Mouse (Mus musculus) bone marrow, adult 2 months (tissue): ENCODE results near the gene Mrnip.

Source experiments
- CTCF ChIP-seq: fragments of 200-500 bp; IDR thresholded peaks from 2 replicates; pipeline ENCODE4 v1.5.1; 2011; ENCODE audit warnings: low read length, control low read depth; ENCODE audit not compliant: control insufficient read depth, insufficient read depth
- POLR2A ChIP-seq: fragments of 200-500 bp; IDR thresholded peaks from 2 replicates; pipeline ENCODE4 v1.6.1; 2011; ENCODE audit warnings: low read depth, mild to moderate bottlenecking, control low read depth, low read length, borderline replicate concordance; ENCODE audit not compliant: control insufficient read depth

DNA sequence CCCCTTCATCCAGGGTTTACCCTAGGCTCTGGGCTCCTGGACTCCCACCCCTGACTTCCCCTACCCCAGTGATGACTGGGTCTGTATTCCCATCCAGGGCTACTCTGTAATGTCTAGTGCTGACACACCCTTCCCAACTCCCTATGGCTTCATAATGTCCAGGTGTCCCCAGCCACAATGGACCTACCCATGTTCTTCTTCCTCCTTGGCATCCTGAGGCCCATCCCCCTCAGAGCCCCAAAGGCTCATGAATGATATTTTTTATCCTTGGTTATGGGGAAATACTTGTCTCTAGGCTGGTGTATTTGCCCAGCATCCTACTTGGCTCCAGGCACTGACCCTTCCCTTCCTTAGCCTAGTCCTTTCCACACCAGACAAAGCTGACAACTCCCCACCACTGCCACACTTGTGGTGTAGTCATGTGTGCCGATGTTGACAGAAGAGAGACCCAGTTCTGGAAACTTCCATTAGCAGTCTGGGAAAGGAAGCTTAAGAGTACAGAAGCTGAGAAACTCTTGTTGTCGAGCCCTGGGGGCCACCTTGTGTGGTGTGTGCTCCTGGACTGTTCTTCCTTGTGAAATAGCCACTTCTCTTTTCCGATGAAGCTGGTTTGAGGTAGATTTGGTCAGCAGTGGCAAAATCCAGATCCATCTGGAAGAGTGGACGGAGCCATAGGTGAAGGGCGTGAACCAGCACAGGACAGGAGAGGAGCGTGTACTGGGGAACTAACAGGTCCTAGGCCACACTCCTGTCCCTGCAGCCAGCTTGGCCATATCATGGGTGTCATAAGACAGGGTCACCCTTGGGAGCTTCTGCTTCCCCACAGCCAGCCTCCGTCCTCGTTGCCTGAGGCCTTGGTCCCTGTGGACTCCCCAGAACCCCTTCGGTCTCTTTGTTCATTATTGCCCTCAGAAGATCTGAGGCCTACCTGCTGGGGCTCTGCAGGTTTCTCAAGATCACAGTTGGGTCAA lies 64.9 kb downstream of the Mrnip start:
- no peak for TF ChIP-seq CTCF
- TF ChIP-seq POLR2A, result no peak
